Mouse (Mus musculus) right cerebral cortex, adult 2 months (tissue): ENCODE results near the gene Srgap1.

Experiments
- DNase-seq, 2 experiments: peaks; one replicate each; pipeline ENCODE4 v3.0.0; 2021 to 2022; ENCODE audit warnings: low spot score in 2 of 2

Gene Srgap1

DNA sequence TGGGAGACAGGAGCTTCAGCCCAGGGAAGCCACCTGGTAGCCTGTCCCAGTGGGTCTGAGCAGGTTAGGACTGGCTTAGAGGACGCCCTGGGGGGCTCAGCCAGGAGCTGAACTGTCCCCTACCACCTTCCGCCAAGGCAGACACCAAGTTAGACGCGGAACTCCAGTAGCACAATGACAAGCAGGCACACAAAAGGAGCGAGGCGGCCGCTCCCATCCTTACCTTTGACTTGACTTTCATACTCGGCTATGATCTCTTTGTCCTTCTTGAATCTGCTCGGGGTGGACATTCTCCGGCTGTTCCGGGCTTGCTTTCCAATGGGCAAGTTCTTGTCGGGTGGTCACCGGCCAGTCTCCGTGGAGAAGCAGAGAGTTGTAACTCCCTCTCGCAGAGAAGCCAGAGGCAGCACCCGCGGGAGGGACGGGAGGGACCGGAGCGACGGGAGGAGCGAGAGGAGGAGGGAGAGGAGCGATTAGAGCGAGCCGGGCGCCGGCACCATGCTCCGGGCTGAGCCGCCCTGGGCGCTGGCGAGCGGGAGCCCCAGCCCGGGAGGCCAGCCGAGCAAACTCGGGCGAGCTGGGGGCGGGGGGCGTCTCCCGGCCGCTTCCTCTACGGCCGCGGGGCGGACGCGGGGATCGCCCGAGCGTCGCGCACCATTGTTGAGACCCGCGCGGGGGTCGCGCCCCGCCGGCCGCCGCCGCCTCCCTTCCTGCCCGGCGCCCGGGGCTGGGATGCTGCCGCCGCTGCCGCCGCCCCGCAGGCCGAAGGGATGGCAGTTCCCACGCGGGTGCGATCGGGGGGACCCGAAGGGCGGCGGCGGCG is at the start of gene Srgap1:
Gene Srgap1, minus strand, starts transcription at position 412 of the 823 bp plus-strand sequence.
- peak; percentile 42 to 51 for DNase-seq

DNA sequence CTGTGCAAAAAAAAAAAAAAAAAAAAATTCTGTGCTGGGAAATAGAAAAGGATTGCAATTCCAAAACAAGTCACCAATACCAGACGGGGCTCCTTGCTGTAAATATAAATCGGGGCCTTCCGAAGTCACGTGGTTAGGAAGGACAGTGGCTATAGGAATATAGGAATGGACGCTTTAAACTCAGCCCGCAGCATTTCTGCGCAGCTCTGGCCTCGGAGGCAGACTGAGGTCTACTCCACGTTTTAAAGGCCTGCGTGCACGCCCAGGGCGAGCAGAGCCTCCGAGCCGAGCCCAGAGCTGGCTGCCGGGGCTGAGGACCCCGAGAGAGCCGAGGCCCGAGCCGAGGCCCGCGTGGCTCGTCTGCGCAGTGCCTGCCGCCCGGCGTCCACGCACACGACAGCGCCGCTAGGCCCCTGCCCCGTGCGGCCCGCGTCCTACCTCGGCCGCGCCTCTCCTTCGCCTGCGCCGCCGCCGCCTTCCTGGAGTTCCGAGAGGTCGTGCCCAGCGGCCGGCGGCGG is 49.4 kb upstream of the Srgap1 start:
- DNase-seq, result peak; percentile 30 to 56

DNA sequence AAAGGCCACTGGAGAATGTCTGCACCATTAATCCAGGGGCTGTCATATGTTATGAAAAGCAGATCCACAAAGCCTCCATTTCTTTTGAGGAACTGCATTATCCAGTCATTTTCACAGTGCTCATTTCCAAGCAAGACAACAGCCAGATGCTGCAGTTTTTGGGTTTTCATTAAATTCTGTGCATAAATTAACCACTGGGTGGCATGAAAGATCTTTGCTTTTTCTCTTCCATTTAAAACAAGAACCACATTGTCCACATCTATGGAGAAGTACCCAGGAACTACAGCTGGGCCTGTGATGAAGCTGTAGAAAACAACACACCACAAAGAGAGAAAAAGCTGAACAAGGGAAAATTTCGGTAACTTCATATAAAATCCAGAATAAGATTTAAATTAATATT is 43.4 kb upstream of the Srgap1 start:
- DNase-seq, result no peak

DNA sequence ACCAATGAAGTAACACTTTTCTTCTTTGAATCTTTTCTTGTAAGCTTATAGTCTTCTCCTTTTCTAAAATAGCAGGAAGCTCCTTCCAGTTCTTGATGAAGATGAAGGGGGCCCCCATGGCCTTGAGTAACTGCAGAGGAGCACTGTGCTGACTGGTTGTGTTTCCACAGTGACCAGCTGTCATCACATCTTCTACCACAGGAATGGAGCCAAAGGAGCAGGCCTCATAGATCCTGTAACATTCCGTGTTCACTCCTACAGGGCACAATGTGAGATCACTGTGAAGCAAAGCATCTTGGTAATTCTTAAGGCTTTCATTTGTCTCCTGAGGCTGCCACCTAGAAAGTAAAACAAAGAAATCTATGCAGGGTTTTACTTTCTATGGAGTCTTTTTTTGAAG is 34.2 kb upstream of the Srgap1 start:
- DNase-seq, result no peak

DNA sequence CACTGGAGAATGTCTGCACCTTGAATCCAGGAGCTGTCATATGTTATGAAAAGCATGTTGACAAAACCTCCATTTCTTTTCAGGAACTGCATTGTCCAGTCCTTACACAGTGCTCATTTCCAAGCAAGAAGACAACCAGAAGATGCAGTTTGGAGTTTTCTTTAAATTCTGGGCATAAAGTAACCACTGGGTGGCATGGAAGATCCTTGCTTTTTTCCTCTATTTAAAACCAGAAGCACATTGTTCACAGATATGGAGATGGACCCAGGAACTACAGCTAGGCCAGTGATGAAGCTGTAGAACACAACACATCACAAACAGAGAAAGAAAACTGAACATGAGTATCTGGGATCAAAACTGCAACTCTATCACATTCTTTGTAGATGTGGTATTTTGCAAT is 22.0 kb upstream of the Srgap1 start:
- DNase-seq, result no peak

DNA sequence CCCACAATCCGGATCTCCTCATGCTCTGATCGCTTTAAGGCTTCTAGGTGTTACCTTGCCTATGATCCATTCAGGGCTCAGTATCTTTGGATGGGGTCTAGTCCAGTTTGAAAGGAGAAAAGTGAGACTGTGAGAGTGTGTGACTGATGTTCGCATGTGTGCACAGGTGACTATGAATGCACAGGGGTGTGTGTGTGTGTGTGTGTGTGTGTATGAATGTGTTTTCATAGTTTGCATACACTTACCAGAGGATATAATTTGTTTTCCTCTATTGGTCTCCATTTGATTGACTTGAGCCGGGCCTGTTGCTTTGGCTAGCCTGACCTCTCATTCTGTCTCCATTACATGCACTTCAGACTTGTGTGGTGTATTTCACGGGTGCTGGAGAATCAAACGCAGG is 8.7 kb upstream of the Srgap1 start:
- DNase-seq, result no peak

DNA sequence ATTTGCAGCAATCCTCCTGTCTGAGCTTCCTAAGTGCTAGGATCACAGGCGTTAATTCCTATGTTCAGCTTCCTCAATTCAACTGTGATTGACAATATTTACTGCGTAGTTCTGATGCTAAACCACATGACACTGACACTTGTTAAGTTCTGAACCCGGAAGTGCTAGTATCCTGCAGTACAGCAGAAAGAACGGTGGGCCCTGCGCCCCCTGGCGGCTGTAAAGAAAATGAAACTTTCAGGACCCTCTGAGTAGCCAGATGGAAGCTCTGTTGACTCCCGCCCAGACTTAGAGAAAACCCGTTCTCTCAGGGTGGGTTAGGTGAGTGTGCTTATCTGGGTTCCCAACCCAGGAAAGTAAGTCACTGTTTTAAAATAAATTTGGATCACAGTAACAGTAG is 7.4 kb upstream of the Srgap1 start:
- peak in 1 of 2 experiments; percentile 26 for DNase-seq

DNA sequence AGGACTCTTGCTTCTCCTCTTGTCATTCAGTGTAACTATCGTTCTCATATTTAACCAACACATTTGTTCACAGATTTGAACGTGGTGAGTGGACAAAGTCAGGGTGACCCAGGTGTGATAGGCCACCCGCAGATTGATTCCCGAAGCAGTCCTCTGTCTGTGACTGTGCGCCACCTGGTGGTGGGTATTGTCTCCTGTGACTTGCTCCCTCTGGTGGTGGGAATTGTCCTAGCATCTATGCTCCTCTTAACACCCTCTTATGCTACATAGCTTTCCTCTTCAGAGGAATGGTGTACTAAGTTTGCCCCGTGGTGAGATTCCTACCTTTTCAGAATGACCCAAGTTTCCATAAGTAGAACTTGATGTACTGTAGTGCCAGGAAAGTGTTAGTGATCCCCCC is 4.7 kb upstream of the Srgap1 start:
- peak; percentile 92 to 95 for DNase-seq

DNA sequence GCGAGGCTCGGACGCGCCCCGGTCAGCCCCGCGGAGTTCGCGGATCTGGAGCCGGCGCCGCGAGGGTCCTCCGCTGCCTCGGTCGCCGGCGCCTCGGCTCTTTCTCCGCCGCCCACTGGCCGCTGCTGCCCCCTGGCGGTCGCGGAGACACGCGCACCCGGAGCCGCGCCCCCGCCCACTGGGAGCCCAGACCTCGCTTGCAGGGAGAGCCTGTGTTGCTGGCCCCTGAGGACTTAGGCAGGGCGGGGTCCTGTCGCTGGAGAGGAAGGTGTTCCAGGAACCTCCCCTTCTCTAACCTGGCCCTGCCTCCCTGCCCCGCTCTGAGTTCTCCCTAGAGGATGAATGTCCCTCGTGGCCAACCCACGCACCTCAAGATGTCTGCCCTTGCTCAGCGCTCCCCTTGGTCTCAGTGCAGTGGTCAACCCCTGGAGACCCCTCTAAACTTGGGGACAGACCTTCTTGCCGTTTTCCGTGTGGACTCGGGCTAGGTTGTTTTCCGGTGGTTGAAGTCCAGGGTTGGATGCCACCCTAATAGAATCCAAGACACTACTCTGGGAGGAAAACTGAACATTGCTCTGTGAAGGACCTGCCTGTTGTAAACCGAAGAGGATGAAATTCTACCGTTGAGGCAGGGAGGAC is 731 bp upstream of the Srgap1 start:
- peak; percentile 74 to 86 for DNase-seq

DNA sequence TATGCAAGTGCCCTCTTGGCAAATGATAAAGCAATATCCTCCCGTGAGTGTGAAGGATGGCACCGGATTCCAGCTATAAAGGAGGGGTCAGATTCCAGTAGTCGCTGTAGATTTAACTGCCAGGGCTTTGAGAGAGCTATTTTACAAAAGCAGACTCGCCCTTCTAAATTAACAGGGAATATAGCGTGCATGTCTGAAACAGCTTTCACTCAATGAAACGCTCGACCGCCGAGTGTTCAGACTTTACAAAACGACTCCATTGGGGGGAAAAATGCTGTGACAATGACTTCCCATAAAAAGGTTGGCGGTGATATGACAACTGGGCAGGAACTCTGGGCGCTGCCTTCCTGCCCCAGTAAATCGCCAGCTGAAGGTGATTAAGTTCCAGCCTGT is 608 bp downstream of the Srgap1 start:
- DNase-seq, result no peak

DNA sequence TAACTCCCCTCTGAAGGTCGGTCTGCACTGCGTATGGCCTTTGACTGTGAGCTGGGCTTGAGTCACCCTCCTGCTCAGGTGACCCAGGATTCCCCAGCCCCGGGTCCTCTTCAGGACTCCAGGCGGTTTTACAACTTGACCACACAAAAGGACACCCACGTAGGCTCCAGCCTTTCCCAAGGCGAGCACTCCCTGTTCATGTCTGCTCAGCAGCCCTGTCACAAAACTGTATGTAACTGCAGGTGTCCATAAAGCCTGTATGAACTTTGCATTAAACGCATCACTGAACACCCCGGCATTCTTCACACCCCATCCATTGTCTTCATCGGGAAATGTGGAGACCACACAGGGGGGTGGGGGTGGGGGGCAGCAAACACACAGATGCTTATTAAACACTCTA is 1.2 kb downstream of the Srgap1 start:
- DNase-seq, result no peak

DNA sequence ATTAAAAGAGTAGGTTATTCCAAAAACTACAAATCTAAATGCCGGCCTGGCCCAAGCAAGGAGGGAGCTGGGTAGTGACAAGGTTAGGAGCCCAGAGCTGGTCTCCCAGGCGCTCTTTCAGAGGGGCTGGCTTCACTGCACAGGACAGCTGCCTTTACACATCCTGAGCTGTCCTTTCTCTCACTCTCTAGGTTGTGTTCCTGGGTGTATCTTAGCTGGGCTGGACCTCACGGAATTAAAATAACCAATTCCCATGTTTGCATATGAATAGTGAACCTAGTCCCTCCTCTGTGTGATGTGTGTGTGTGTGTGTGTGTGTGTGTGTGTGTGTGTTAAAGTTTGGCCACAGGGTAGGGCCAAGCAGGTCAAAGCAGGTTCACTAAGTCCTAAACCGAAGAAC is 2.2 kb downstream of the Srgap1 start:
- DNase-seq, result no peak

DNA sequence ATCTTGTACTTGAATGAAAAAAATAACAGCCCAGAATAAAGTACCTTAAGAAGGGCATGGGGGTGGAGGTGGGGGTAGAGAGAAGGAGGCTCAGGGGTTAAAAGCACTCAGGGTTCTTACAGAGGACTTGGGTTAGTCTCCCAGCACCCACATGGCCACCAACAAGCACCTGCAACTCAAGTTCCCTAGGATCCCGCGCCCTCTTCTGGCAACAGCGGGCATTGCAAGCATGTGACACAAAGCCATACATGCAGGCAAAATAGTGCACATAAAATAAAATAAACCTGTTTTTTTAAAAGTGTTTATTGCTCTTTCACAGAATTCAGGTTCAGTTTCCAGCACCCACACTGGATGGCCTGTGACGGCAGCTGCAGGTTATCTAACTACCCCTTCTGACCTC is 6.7 kb downstream of the Srgap1 start:
- no peak for DNase-seq

DNA sequence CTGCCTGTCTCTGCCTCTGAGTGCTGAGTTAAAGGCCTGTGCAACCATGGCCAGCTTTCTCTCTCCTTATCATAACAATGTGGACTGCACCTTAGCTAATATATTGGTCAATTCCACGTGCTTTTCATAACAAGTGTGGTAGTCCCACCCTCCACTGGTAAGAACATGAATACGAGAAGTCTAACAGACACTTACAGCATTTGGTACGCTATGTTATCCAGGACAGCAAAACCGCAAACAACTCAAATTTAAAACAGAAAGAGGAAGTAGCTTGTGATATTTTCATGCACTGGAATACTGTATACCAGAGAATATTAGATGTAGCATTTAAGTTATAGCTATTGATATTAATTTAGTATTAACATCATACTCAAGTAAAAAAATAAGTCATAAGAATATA is 7.5 kb downstream of the Srgap1 start:
- no peak for DNase-seq

DNA sequence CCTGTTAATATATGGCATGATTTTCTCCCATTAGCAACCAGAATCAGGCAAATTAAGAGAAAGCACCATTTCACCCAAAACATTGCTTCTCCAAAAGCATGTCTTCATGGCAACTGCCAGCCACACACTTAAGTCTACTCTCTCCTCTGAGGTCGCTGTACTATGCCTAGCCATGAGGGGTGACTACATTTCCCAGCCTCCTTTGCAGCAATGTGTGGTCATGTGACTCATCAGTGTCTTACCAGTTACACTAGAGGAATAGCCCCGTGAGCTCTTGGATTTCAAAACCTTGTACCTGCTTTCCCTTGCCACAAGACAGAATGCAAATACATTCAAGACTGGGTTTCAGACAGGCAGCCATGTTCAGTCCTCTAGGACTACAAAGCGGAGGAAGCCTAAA is 8.6 kb downstream of the Srgap1 start:
- DNase-seq, result no peak

DNA sequence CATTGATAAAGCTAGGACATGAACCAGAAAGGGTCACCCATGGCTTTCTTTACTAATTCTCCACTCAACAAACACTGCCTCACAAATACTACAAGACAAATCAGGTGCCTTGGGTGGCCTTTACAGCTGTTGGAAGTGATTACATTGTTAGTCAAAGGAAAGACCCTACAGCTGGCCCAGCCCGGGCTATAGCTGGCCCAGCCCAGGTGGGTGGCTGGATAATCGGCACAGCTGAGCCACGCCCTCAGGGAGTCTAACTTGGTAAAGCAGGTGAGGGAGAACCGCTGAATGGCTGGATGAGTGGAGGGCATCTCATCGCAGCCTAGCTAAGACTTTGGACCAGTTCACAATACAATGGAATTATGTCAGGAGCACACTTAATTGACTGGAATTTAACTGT is 13.8 kb downstream of the Srgap1 start:
- no peak for DNase-seq

DNA sequence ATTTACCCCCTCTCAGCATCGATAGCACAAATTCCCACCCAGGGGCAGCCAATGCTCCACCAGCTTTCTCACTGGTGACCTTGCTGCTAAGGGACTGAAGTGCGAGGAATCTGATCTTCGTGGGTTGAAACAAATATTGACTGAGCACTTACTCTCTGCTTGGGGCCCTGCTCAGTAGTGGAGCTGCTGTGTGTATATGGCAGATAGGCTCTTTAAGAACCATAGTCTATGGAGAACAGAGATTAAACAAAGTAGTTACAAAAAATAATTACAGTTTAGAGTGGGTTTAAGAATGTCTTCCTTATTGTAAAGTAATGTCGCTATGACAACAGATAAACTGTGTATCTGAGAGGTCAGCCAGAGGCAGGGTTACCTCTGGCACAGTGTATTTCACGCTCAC is 16.7 kb downstream of the Srgap1 start:
- no peak for DNase-seq

DNA sequence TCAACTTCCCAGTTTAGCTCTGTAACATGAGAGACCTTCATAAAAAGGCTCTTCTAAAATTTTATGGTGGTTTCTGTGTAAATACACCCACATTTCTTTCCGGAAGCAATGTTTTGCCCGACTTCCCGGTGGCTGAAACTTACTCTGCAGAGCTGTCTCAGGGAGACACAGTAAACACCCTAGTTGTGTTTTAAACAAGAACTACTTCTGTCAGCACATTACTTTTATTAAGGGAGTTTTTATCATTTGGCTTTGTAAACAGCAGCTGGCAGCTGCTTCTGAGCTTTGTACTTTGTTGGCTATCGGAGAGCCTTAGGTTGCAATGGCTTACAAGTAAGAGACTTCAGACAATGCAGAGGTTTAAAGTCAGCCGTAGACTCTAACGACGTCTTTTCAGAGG is 17.4 kb downstream of the Srgap1 start:
- no peak for DNase-seq

DNA sequence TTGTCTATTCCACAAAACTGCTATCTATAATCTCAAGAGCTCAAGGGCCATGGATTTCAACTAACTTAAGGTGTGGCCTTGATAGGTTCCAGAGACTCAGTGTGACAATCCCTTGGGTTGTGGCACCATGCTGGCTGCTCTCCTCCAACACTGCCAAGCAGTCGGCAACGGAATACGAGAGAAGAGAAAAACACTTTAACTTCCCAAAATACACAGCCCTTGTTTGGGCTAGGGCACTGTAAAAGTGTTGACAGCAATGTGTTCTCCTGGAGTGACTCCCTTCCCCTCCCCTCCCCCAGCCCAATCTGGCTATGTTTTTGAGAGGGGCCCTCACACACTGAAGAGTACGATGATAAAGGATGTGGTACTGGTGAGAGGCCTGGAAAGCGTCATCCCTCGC is 21.9 kb downstream of the Srgap1 start:
- no peak for DNase-seq

DNA sequence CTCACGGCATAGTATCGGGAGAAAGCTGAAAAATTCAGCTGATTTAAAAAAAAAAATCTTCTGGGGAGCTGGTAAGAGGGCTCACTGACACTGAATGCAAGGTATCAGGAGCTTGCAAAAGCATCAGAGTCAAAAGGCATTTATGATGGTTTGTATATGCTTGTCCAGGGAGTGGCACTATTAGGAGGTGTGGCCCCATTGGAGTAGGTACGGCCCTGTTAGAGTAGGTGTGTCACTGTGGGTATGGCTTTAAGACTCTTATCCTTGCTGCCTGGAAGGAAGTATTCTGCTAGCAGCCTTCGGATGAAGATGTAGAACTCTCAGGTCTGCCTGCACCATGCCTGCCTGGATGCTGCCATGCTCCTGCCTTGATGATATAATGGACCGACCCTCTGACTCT is 26.2 kb downstream of the Srgap1 start:
- DNase-seq, result no peak

DNA sequence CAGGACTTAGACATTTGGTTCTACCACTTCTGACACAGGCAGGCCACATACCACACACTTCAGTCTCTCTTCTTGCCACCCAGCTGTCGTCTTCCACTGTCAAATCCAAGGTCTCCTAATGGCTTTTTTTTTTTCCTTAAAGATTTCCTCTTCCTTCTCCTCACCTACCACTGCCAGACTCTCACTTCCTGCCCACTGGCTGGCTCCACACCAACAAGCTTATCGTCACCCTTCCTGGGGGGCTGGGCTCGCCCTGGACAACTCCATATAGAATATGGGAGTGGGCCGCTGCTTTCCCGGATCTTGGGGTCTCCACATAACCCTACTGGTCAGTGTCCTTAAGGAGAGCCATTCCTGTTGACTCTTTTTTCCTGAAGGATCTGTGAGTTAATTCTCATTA is 26.9 kb downstream of the Srgap1 start:
- DNase-seq, result no peak

DNA sequence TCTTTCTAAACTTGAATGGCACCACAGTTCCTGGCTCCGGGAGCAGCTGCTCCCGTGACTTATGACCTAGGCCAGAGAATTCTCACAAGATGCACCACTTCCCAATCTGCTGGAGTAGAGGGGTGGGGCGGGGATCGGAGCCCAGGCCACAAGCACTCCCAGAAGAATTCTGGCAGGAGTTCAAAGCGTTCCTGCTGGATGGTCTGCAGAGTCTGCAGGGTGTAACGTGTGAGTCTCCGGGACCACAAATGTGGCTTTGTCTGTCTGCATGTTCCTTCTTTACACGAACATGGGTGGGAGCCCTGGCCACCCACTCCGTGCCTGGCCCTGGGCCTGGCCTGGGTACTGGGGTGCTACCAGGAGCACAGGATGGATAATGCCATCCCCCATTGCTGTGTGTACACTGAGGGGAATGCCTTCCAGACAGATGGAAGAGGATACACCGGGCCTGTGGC is 28.5 kb downstream of the Srgap1 start:
- no peak for DNase-seq

DNA sequence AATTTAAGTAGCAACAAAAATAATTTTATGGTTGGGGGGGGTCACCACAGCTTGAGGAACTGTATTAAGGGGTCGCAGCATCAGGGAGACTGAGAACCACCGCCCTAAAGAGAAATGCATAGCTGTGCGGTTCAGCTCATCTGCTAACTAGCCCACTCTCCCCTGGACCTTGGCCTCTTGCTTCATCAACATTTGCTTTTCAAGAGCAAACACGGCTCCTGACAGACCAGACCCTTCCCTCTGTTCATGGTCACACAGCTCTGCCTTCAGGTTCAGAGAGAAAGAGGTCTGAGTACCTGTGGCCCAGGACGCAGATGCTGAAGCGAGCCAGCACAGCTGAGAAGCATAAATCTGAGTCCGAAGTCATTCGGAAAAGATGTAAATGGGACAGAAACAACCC is 29.4 kb downstream of the Srgap1 start:
- DNase-seq, result no peak
